Mouse (Mus musculus): Measurements from ENCODE around the gene Gadd45g. TPM values are rescaled to one million over a fixed set of nuclear protein-coding genes. Genes with fewer than 3 reads are reported as not detected.

Gadd45g gene
- polyA plus RNA-seq, 1 experiment from 2014 or later = 256 TPM

DNA sequence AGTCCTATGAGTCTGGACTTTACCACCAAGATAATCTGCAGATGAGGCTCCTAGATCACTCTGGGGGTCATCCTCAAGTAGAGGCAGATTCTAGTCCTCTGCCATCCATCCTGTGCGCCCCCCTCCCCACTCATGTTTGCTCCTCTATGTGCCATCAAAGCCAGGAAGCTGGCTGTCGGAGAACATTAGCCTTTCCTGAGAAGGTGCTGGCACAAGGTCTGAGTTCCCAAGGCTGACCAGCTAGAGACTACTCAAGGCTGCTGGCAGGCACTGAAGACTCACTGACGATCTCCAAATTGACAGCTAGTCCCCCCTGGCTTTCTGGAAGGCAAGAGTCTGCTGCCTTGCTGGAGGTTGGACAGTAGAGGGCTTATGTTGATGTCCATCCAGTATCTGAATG lies 35.7 kb downstream of the Gadd45g start:
- Histone ChIP-seq H3K9me3 (ENCODE audit: control insufficient read depth, low read length) (no peaks in the 10 kb centered on the region), H3K27me3 (ENCODE audit: control insufficient read depth, insufficient read depth, low read length) (no peaks in the 10 kb centered on the region), H3K4me1 (ENCODE audit: control insufficient read depth, insufficient read depth, low read length) (peaks cover 3% of the 10 kb centered on the region; the same call in 1 of the 2 replicates), H3K27ac (ENCODE audit: low read depth, low read length) (no peak overlapping the region), H3K4me2 (no peak overlapping the region), H3K36me3 (ENCODE audit: control insufficient read depth, insufficient read depth, low read length) (no peaks in the 10 kb centered on the region), H3K9ac (ENCODE audit: low read length) (no peak overlapping the region), H3K4me3 (ENCODE audit: low read depth, low read length) (no peak overlapping the region)
- DNase-seq (ENCODE audit: low spot score, missing footprints) (peak; percentile 72), ATAC-seq (ENCODE audit: low FRiP score) (no peak)
- 92% methylated on average over 3 of the region's 3 CpGs for WGBS

DNA sequence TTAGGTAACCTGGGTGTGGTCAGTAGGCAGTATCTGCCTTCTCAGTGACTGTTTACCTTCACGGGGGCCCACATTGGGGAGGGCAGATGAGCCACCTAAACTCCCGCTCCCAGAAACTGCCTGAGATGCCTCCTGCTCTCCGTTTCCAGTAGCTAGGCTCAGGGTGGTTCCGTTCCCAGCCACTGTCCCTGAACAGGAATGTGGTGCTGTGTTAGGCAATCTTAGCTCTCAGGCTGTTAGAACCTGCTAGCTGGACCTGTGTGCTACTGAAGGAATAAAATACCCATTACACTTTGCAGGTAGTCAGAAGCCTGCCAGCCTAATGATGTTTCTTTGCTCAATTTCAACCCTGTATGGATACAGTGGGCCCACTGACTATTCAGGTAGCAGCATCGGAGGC lies 37.8 kb downstream of the Gadd45g start:
- Histone ChIP-seq H3K9me3 (ENCODE audit: control insufficient read depth, low read length) (no peaks in the 10 kb centered on the region), H3K36me3 (ENCODE audit: control insufficient read depth, insufficient read depth, low read length) (no peaks in the 10 kb centered on the region), H3K4me1 (ENCODE audit: control insufficient read depth, insufficient read depth, low read length) (peaks cover 1% of the 10 kb centered on the region; the same call in 1 of the 2 replicates), H3K4me2 (no peak overlapping the region), H3K27ac (ENCODE audit: low read depth, low read length) (no peak overlapping the region), H3K4me3 (ENCODE audit: low read depth, low read length) (no peak overlapping the region), H3K27me3 (ENCODE audit: control insufficient read depth, insufficient read depth, low read length) (no peaks in the 10 kb centered on the region), H3K9ac (ENCODE audit: low read length) (no peak overlapping the region)
- ATAC-seq (ENCODE audit: low FRiP score) (no peak), DNase-seq (ENCODE audit: low spot score, missing footprints) (peak; percentile 39)
- WGBS = 82% methylated on average over 5 of the region's 5 CpGs

DNA sequence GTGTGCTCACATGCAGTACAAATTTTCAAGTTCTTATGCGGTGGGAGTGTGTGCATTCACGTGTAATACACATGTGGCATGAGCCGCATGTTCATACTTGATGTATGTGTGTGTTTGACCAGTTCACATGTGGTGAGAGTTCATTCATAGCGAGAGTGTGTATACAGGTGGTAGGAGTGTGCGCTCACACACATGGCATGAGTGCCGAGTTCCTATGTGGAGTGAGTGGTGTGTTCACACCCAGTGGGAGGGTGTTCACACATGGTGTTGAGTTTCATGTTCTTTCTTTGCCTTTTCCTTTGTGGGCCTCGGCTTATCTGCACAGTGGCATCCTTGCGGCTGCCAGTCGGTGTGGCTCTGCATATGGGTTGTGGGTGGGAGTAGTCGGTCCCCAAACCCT lies 39.1 kb downstream of the Gadd45g start:
- Histone ChIP-seq H3K27me3 (ENCODE audit: control insufficient read depth, insufficient read depth, low read length) (no peaks in the 10 kb centered on the region), H3K27ac (ENCODE audit: low read depth, low read length) (no peak overlapping the region), H3K36me3 (ENCODE audit: control insufficient read depth, insufficient read depth, low read length) (no peaks in the 10 kb centered on the region), H3K4me1 (ENCODE audit: control insufficient read depth, insufficient read depth, low read length) (no peaks in the 10 kb centered on the region; the same call in 1 of the 2 replicates), H3K4me3 (ENCODE audit: low read depth, low read length) (no peak overlapping the region), H3K9me3 (ENCODE audit: control insufficient read depth, low read length) (no peaks in the 10 kb centered on the region), H3K9ac (ENCODE audit: low read length) (no peak overlapping the region), H3K4me2 (no peak overlapping the region)
- 89% methylated on average over 10 of the region's 10 CpGs for WGBS
- peak; percentile 26 for DNase-seq (ENCODE audit: low spot score, missing footprints)
- no peak for ATAC-seq (ENCODE audit: low FRiP score)

DNA sequence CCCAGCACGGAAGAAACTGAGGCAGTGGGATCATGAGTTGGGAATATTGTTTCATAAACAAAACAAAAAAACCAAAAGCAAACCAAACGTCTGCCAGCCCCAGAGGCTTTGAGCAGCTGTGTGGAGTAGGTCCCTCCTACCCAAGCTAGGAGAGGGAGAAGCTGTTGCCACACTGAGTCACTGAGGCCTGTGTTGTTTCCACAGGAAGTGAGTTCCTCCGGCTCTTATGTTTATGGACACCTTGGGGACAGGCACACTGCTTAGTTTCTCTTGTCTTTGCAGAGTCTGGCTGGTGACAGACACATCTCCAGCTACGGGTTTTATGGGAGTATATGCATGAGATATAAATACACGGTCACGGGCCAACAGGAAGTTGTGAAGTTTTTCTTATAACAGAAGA lies 39.6 kb downstream of the Gadd45g start:
- Histone ChIP-seq H3K9me3 (ENCODE audit: control insufficient read depth, low read length) (no peaks in the 10 kb centered on the region), H3K27me3 (ENCODE audit: control insufficient read depth, insufficient read depth, low read length) (no peaks in the 10 kb centered on the region), H3K4me1 (ENCODE audit: control insufficient read depth, insufficient read depth, low read length) (no peaks in the 10 kb centered on the region; the same call in 1 of the 2 replicates), H3K4me2 (no peak overlapping the region), H3K36me3 (ENCODE audit: control insufficient read depth, insufficient read depth, low read length) (no peaks in the 10 kb centered on the region), H3K4me3 (ENCODE audit: low read depth, low read length) (no peak overlapping the region), H3K9ac (ENCODE audit: low read length) (no peak overlapping the region), H3K27ac (ENCODE audit: low read depth, low read length) (no peak overlapping the region)
- WGBS = 85% methylated on average over 6 of the region's 6 CpGs
- DNase-seq (ENCODE audit: low spot score, missing footprints) = peak; percentile 23
- ATAC-seq (ENCODE audit: low FRiP score) = no peak

DNA sequence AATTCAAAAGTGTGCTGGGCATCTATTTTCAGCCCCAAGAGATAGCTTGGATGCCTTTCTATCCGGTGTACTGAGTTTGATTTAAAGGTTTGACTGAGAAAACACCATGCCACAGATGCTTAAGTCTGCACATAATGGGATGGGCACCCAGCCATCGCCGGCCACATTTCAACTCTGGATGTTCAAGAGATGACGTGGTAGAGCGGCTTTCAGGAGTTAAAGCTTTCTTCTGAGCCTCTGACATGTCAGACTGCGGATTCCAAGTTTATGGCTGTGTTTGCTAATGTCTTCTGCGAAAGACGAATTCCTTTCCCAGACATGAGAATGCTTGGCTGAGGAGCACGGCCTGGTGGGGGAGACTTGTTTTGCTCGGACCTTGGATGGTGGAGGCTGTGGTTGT lies 40.2 kb downstream of the Gadd45g start:
- Histone ChIP-seq H3K27me3 (ENCODE audit: control insufficient read depth, insufficient read depth, low read length) (no peaks in the 10 kb centered on the region), H3K36me3 (ENCODE audit: control insufficient read depth, insufficient read depth, low read length) (no peaks in the 10 kb centered on the region), H3K27ac (ENCODE audit: low read depth, low read length) (no peak overlapping the region), H3K4me2 (no peak overlapping the region), H3K4me3 (ENCODE audit: low read depth, low read length) (no peak overlapping the region), H3K9ac (ENCODE audit: low read length) (no peak overlapping the region), H3K4me1 (ENCODE audit: control insufficient read depth, insufficient read depth, low read length) (no peaks in the 10 kb centered on the region; the same call in 1 of the 2 replicates), H3K9me3 (ENCODE audit: control insufficient read depth, low read length) (no peaks in the 10 kb centered on the region)
- no peak for ATAC-seq (ENCODE audit: low FRiP score)
- DNase-seq (ENCODE audit: low spot score, missing footprints) = peak; percentile 17
- 91% methylated on average over 10 of the region's 10 CpGs for WGBS

DNA sequence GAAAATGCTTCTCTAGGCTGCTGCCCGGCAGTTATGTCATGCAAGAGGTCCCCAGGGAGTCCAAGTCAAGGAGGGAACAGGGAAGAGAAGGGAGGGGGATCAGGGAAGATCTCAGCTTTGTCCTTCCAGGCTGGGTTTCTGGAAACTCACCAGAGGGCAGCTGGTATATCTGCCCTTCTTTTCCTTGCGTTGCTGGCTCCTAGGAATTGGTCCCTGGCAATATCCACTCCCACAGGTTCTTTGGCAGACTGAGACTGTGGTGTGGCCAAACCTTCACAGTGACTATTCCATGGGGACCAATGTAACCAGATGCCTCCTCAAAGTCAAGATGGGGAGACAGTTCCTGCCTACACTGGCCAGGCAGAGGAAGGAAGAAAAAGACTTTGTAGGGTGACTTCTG lies 41.9 kb downstream of the Gadd45g start:
- Histone ChIP-seq H3K4me2 (no peak overlapping the region), H3K9ac (ENCODE audit: low read length) (no peak overlapping the region), H3K9me3 (ENCODE audit: control insufficient read depth, low read length) (no peaks in the 10 kb centered on the region), H3K27me3 (ENCODE audit: control insufficient read depth, insufficient read depth, low read length) (no peaks in the 10 kb centered on the region), H3K36me3 (ENCODE audit: control insufficient read depth, insufficient read depth, low read length) (no peaks in the 10 kb centered on the region), H3K27ac (ENCODE audit: low read depth, low read length) (no peak overlapping the region), H3K4me1 (ENCODE audit: control insufficient read depth, insufficient read depth, low read length) (no peaks in the 10 kb centered on the region), H3K4me3 (ENCODE audit: low read depth, low read length) (no peak overlapping the region)
- ATAC-seq (ENCODE audit: low FRiP score) = no peak
- DNase-seq (ENCODE audit: low spot score, missing footprints) = peak; percentile 21
- WGBS = 66% methylated on average over 2 of the region's 2 CpGs

DNA sequence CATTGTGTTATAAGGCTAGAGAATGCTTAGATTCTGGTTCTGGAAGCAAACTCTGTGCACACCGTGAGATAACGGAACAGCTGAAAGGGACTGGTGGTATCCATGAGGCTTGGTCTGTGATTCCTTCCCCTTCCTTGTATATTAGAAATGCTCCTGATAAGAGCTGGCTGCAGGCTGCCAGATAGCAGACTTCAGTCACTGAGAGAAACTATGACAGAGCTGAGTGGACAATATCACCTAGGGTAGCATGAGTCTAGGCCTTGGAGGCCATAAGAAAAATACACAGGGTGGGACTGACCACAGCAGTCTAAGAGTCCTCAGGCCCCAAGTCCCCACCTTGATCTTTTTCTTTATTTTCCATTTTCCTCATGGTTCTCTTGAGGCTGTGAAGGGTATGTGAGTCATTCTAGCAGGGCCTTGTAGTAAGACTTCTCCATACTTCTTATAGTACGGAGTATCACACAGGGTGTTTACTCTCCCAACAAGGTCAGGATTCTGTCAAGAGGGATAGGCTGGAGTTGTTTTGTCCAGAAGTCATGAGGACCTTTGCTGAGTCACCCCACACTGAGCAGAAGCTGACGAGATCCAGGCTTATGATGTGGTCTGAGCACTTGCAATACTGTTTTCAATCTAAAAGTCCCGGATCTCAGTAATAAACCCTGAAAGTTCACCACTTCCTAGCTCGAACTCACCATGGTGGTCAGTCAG lies 45.5 kb downstream of the Gadd45g start:
- no peak overlapping the region for H3K9ac ChIP-seq (ENCODE audit: low read length)
- ATAC-seq (ENCODE audit: low FRiP score) (no peak), DNase-seq (ENCODE audit: low spot score, missing footprints) (no peak)
- no peak overlapping the region for H3K27ac ChIP-seq (ENCODE audit: low read depth, low read length)
- no peak overlapping the region for H3K4me3 ChIP-seq (ENCODE audit: low read depth, low read length)
- no peaks in the 10 kb centered on the region for H3K4me1 ChIP-seq (ENCODE audit: control insufficient read depth, insufficient read depth, low read length)
- H3K4me2 ChIP-seq = no peak overlapping the region
- no peaks in the 10 kb centered on the region for H3K36me3 ChIP-seq (ENCODE audit: control insufficient read depth, insufficient read depth, low read length)
- no peaks in the 10 kb centered on the region for H3K27me3 ChIP-seq (ENCODE audit: control insufficient read depth, insufficient read depth, low read length)
- no peaks in the 10 kb centered on the region; the same call in 1 of the 2 replicates for H3K9me3 ChIP-seq (ENCODE audit: control insufficient read depth, low read length)
- WGBS = 93% methylated on average over 6 of the region's 6 CpGs

DNA sequence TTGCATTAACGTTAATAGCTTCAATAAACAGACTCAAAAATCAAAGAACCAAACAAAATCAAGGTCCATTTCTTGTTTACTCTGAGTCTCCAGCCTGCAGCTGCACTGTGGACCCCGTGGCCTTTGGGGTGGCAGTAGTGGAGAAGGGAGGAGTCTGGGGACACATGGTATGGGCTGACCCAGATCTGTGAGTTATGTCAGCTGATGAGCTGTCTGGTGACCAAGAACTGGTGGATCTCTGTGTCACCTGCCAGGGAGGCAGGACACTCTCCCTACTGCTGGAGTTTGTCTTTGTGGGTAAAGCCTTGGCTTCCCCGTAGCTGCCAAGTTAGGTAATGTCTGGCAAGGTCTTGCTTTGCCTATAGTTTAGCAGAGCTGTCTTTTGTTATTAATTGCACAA lies 51.1 kb downstream of the Gadd45g start:
- no peak for ATAC-seq (ENCODE audit: low FRiP score)
- no peak for DNase-seq (ENCODE audit: low spot score, missing footprints)
- no peaks in the 10 kb centered on the region for H3K27me3 ChIP-seq (ENCODE audit: control insufficient read depth, insufficient read depth, low read length)
- H3K9ac ChIP-seq (ENCODE audit: low read length) = no peak overlapping the region
- H3K4me3 ChIP-seq (ENCODE audit: low read depth, low read length) = no peak overlapping the region
- WGBS = 81% methylated on average over 3 of the region's 3 CpGs
- peaks cover 5% of the 10 kb centered on the region for H3K4me1 ChIP-seq (ENCODE audit: control insufficient read depth, insufficient read depth, low read length)
- H3K9me3 ChIP-seq (ENCODE audit: control insufficient read depth, low read length) = no peaks in the 10 kb centered on the region; the same call in 1 of the 2 replicates
- no peak overlapping the region for H3K4me2 ChIP-seq
- H3K27ac ChIP-seq (ENCODE audit: low read depth, low read length) = no peak overlapping the region
- no peaks in the 10 kb centered on the region for H3K36me3 ChIP-seq (ENCODE audit: control insufficient read depth, insufficient read depth, low read length)
